Mouse (Mus musculus) liver, adult 2 months (tissue): Measurements from ENCODE around the gene Tmem216.

Experiments used
- CTCF ChIP-seq: fragments of 200-500 bp; IDR thresholded peaks from 2 replicates; pipeline ENCODE4 v1.5.1; 2011; ENCODE audit warnings: low read depth, low read length, control low read depth
- POLR2A ChIP-seq: fragments of 200-500 bp; IDR thresholded peaks from 2 replicates; pipeline ENCODE4 v1.6.1; 2011; ENCODE audit warnings: low read length, control low read depth; ENCODE audit not compliant: insufficient read depth; ENCODE audit errors: extremely low read depth

DNA sequence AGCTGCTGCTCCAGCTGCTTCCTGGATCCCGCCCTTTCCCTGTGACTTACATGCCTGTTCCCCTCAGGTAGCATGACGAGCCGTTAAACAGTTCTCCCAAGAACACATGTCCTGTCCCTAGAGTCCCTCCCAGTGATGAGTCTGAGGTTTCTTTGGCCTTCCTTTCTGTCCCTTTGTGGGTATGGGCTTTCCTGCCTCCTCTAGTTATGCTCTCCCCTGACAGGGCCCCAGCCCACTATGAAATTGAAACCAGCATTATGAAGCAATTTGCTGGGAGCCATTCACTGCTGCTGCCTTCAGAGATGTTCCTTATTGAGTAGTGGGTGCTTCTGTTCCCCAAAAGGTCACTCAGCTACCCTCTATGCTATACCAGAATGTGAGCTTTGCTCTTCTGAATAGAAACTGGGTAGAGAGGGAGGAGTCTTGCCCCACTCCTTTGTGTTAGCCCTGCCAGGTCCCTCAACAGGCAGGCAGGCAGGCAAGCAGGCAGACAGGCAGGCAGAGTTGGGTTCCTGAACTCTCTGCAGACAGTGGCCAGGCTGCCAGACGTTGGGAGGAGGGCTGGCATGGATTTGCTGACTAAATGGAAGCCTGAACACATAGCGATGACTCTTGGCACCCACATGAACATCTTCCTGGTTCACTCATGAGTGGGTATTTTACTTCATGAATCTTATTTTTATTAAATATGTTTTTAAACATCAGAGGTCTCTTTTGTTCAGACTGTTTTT is 33.3 kb upstream of the Tmem216 start:
- TF ChIP-seq POLR2A: no peak
- TF ChIP-seq CTCF: no peak
